Mouse (Mus musculus): ENCODE measurements around the gene Ak7. TPM values are rescaled to one million over a fixed set of nuclear protein-coding genes. Genes with fewer than 3 reads are reported as not detected.

The Ak7 gene
- polyA plus RNA-seq, 2 experiments, result 0.14 to 0.33 TPM

- TF ChIP-seq POLR2A (IDR thresholded peaks at IDR 0.05; ENCODE audit: borderline replicate concordance, extremely low read depth, insufficient read depth, insufficient read length), result no peak
- 49% methylated on average over 15 of the region's 15 CpGs for WGBS
- Histone ChIP-seq H3K4me1 (ENCODE audit: control insufficient read depth, insufficient read depth, low read length) (no peaks in the 10 kb centered on the region), H3K36me3 (ENCODE audit: control insufficient read depth, insufficient read depth, low read length) (no peaks in the 10 kb centered on the region), H3K27me3 (ENCODE audit: control insufficient read depth, insufficient read depth, low read length) (no peaks in the 10 kb centered on the region), H3K4me3 (replicated peaks; ENCODE audit: low read length) (no peak overlapping the region), H3K27ac (replicated peaks; ENCODE audit: low read depth, low read length) (no peak overlapping the region), H3K9ac (ENCODE audit: low read depth, low read length, severe bottlenecking) (no peak overlapping the region), H3K4me2 (replicated peaks; ENCODE audit: low read depth, low read length, severe bottlenecking) (no peak overlapping the region), H3K9me3 (ENCODE audit: control insufficient read depth, low read length) (no peaks in the 10 kb centered on the region)
- no peak for DNase-seq (ENCODE audit: low spot score)
- no peak for ATAC-seq (ENCODE audit: low FRiP score, low read depth)
These were observed 52.2 kb downstream of the Ak7 start for GRCm38 (mm10) chr12:105757816-105758497.

GRCm38 (mm10) chr12:105758911-105759310 is 53.1 kb downstream of the Ak7 start:
- Histone ChIP-seq H3K4me1 (ENCODE audit: control insufficient read depth, insufficient read depth, low read length) (no peaks in the 10 kb centered on the region), H3K27ac (replicated peaks; ENCODE audit: low read depth, low read length) (no peak overlapping the region), H3K4me3 (replicated peaks; ENCODE audit: low read length) (no peak overlapping the region), H3K9ac (ENCODE audit: low read depth, low read length, severe bottlenecking) (no peak overlapping the region), H3K9me3 (ENCODE audit: control insufficient read depth, low read length) (no peaks in the 10 kb centered on the region), H3K4me2 (replicated peaks; ENCODE audit: low read depth, low read length, severe bottlenecking) (no peak overlapping the region), H3K36me3 (ENCODE audit: control insufficient read depth, insufficient read depth, low read length) (no peaks in the 10 kb centered on the region), H3K27me3 (ENCODE audit: control insufficient read depth, insufficient read depth, low read length) (no peaks in the 10 kb centered on the region)
- no peak for TF ChIP-seq POLR2A (IDR thresholded peaks at IDR 0.05; ENCODE audit: borderline replicate concordance, extremely low read depth, insufficient read depth, insufficient read length)
- DNase-seq (ENCODE audit: low spot score) (no peak), ATAC-seq (ENCODE audit: low FRiP score, low read depth) (no peak)
- 90% methylated on average over 2 of the region's 2 CpGs for WGBS

GRCm38 (mm10) chr12:105759849-105760478 is 54.2 kb downstream of the Ak7 start:
- no peak for TF ChIP-seq POLR2A (IDR thresholded peaks at IDR 0.05; ENCODE audit: borderline replicate concordance, extremely low read depth, insufficient read depth, insufficient read length)
- Histone ChIP-seq H3K9me3 (ENCODE audit: control insufficient read depth, low read length) (no peaks in the 10 kb centered on the region), H3K4me2 (replicated peaks; ENCODE audit: low read depth, low read length, severe bottlenecking) (no peak overlapping the region), H3K36me3 (ENCODE audit: control insufficient read depth, insufficient read depth, low read length) (no peaks in the 10 kb centered on the region), H3K27ac (replicated peaks; ENCODE audit: low read depth, low read length) (no peak overlapping the region), H3K27me3 (ENCODE audit: control insufficient read depth, insufficient read depth, low read length) (no peaks in the 10 kb centered on the region), H3K4me3 (replicated peaks; ENCODE audit: low read length) (no peak overlapping the region), H3K9ac (ENCODE audit: low read depth, low read length, severe bottlenecking) (no peak overlapping the region), H3K4me1 (ENCODE audit: control insufficient read depth, insufficient read depth, low read length) (no peaks in the 10 kb centered on the region)
- ATAC-seq (ENCODE audit: low FRiP score, low read depth) (no peak), DNase-seq (ENCODE audit: low spot score) (no peak)
- 15% methylated on average over 10 of the region's 10 CpGs for WGBS

- Histone ChIP-seq H3K27ac (replicated peaks; ENCODE audit: low read depth, low read length) (no peak overlapping the region), H3K27me3 (ENCODE audit: control insufficient read depth, insufficient read depth, low read length) (no peaks in the 10 kb centered on the region), H3K9ac (ENCODE audit: low read depth, low read length, severe bottlenecking) (no peak overlapping the region), H3K9me3 (ENCODE audit: control insufficient read depth, low read length) (no peaks in the 10 kb centered on the region), H3K36me3 (ENCODE audit: control insufficient read depth, insufficient read depth, low read length) (no peaks in the 10 kb centered on the region), H3K4me3 (replicated peaks; ENCODE audit: low read length) (no peak overlapping the region), H3K4me2 (replicated peaks; ENCODE audit: low read depth, low read length, severe bottlenecking) (no peak overlapping the region), H3K4me1 (ENCODE audit: control insufficient read depth, insufficient read depth, low read length) (no peaks in the 10 kb centered on the region)
- no peak for TF ChIP-seq POLR2A (IDR thresholded peaks at IDR 0.05; ENCODE audit: borderline replicate concordance, extremely low read depth, insufficient read depth, insufficient read length)
- WGBS, result 74% methylated on average over 11 of the region's 11 CpGs
- no peak for DNase-seq (ENCODE audit: low spot score)
- ATAC-seq (ENCODE audit: low FRiP score, low read depth), result no peak
These were observed 55.4 kb downstream of the Ak7 start for GRCm38 (mm10) chr12:105761171-105761570.

GRCm38 (mm10) chr12:105761629-105762028 is 55.9 kb downstream of the Ak7 start:
- 67% methylated on average over 3 of the region's 3 CpGs for WGBS
- no peak for ATAC-seq (ENCODE audit: low FRiP score, low read depth)
- no peaks in the 10 kb centered on the region for H3K27me3 ChIP-seq (ENCODE audit: control insufficient read depth, insufficient read depth, low read length)
- TF ChIP-seq POLR2A (IDR thresholded peaks at IDR 0.05; ENCODE audit: borderline replicate concordance, extremely low read depth, insufficient read depth, insufficient read length), result no peak
- H3K9me3 ChIP-seq (ENCODE audit: control insufficient read depth, low read length), result no peaks in the 10 kb centered on the region
- no peak overlapping the region for H3K9ac ChIP-seq (ENCODE audit: low read depth, low read length, severe bottlenecking)
- H3K4me3 ChIP-seq (replicated peaks; ENCODE audit: low read length), result no peak overlapping the region
- no peaks in the 10 kb centered on the region for H3K4me1 ChIP-seq (ENCODE audit: control insufficient read depth, insufficient read depth, low read length)
- no peak overlapping the region for H3K27ac ChIP-seq (replicated peaks; ENCODE audit: low read depth, low read length)
- no peaks in the 10 kb centered on the region for H3K36me3 ChIP-seq (ENCODE audit: control insufficient read depth, insufficient read depth, low read length)
- DNase-seq (ENCODE audit: low spot score), result no peak
- no peak overlapping the region for H3K4me2 ChIP-seq (replicated peaks; ENCODE audit: low read depth, low read length, severe bottlenecking)
